Mouse (Mus musculus): ENCODE data around the gene 2610528A11Rik. TPM values are rescaled to one million over a fixed set of nuclear protein-coding genes. Genes with fewer than 3 reads are reported as not detected.

The 2610528A11Rik gene
- polyA plus RNA-seq (2012; rRNA removed; ENCODE audit: low replicate concordance) = 0.72 and 0.76 TPM in 2 replicates

DNA sequence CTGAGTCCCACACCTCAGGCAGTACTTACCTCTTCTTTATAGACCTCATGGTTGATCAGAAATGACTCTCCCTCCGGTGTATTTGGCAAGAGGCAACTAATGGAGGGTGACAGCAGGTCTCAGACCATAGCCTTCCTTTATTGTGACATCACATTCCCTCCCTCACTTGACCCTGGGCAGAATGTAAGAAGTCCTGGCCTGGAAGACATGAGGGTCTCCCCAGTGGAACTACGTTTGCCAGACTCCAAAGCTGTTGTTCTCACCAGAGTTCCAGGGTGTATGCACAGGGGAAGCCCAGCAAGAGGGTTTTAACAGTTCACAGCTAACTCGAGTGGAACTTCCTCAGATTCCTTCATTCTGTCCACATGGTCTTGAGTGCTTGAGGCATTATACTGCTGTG is at the start of gene 2610528A11Rik:
2610528A11Rik (minus strand) TSS at position 101 of the 400 bp plus-strand sequence.

DNA sequence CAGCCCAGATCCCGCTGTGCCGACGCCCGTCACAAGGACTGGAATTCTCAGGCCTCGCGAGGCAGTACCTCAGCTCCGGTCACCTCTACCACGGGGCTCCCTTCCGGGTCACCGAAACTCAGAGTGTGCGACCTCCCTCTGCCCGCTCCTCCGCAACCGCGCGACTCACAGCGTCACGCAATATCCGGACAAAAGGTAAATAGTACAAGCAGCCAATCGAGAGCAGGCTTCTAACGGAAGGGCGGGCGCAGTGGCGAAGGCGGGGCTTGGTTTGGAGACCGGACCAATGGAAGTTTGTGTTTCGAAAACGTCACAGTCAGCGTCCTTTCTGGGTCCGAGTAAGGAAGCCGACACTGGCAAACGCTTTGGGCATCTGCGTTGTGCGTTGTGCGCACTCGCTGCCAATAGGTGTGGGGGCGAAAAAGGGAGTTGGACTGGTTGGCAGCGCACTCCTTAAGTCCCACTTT is 21.3 kb upstream of the 2610528A11Rik start, which contains the start of gene Ghitm:
Ghitm (minus strand) TSS at position 146 of the 467 bp plus-strand sequence.

GRCm38 (mm10) chr14:37097956-37098530 is 15.8 kb downstream of the 2610528A11Rik start, which contains the start of gene Cdhr1:
TSS of gene Cdhr1 (minus strand) at chr14:37098347.

GRCm38 (mm10) chr14:37067629-37068028 is 46.2 kb downstream of the 2610528A11Rik start, which contains the start of gene Lrit2:
TSS of gene Lrit2 (plus strand) at chr14:37067929.

Other genes with a start within 250 kb of the 2610528A11Rik start
- gene Ccser2, start 145.2 kb downstream of the 2610528A11Rik start, polyA plus RNA-seq (2012; rRNA removed; ENCODE audit: low replicate concordance) = 40.3 and 65.2 TPM in 2 replicates
- gene Rgr, start 65.1 kb downstream of the 2610528A11Rik start, polyA plus RNA-seq (2012; rRNA removed; ENCODE audit: low replicate concordance) = 0.69 TPM in 1 of 2 replicates, not detected in the other
- gene Lrit1, start 59.2 kb downstream of the 2610528A11Rik start, polyA plus RNA-seq (2012; rRNA removed; ENCODE audit: low replicate concordance) = not detected in 2 replicates
- gene Lrit2, start 46.1 kb downstream of the 2610528A11Rik start, polyA plus RNA-seq (2012; rRNA removed; ENCODE audit: low replicate concordance) = not detected in 2 replicates
- 0.03 and 0.06 TPM in 2 replicates for gene Cdhr1, start 15.7 kb downstream of the 2610528A11Rik start, polyA plus RNA-seq (2012; rRNA removed; ENCODE audit: low replicate concordance)
- 228 and 370 TPM in 2 replicates for gene Ghitm, start 21.2 kb upstream of the 2610528A11Rik start, polyA plus RNA-seq (2012; rRNA removed; ENCODE audit: low replicate concordance)